Mouse (Mus musculus): ENCODE data around the gene Eng.

- TF ChIP-seq CTCF (IDR thresholded peaks at IDR 0.05; ENCODE audit: control insufficient read depth, insufficient read depth, insufficient read length) (no peak), MYOD1 (IDR thresholded peaks at IDR 0.05; ENCODE audit: control insufficient read depth, insufficient read length, low read depth) (no peak)
Observed at GRCm38 (mm10) chr2:32722046-32722445, 75.7 kb downstream of the Eng start.

All from C2C12 (cell line).